Mouse (Mus musculus): ENCODE data around the gene Erp44. TPM values are rescaled to one million over a fixed set of nuclear protein-coding genes. Genes with fewer than 3 reads are reported as not detected.

The Erp44 gene
- total RNA-seq, 2 experiments from 2014 or later: 34.2 to 35.2 TPM

- DNase-seq (ENCODE audit: low spot score in 2 of 2): no peak
Observed at GRCm38 (mm10) chr4:48239046-48239445, 40.3 kb downstream of the Erp44 start.

GRCm38 (mm10) chr4:48236721-48237120, 42.6 kb downstream of the Erp44 start:
- no peak for DNase-seq (ENCODE audit: low spot score in 2 of 2)

- DNase-seq (ENCODE audit: low spot score in 2 of 2): no peak
Observed at GRCm38 (mm10) chr4:48226800-48227199, 52.6 kb downstream of the Erp44 start.

- DNase-seq (ENCODE audit: low spot score in 2 of 2): no peak
Observed at GRCm38 (mm10) chr4:48225604-48226003, 53.8 kb downstream of the Erp44 start.

GRCm38 (mm10) chr4:48225173-48225572, 54.2 kb downstream of the Erp44 start:
- DNase-seq (ENCODE audit: low spot score in 2 of 2): peak; percentile 66 to 76

GRCm38 (mm10) chr4:48203564-48203963, 75.8 kb downstream of the Erp44 start:
- DNase-seq (ENCODE audit: low spot score in 2 of 2): no peak

GRCm38 (mm10) chr4:48198447-48198846, 80.9 kb downstream of the Erp44 start:
- no peak for DNase-seq (ENCODE audit: low spot score in 2 of 2)

- no peak for DNase-seq (ENCODE audit: low spot score in 2 of 2)
Observed at GRCm38 (mm10) chr4:48197925-48198324, 81.4 kb downstream of the Erp44 start.

GRCm38 (mm10) chr4:48182115-48182806, 97.1 kb downstream of the Erp44 start:
- no peak for DNase-seq (ENCODE audit: low spot score in 2 of 2)

- no peak for DNase-seq (ENCODE audit: low spot score in 2 of 2)
Observed at GRCm38 (mm10) chr4:48181366-48181765, 98.0 kb downstream of the Erp44 start.

- DNase-seq (ENCODE audit: low spot score in 2 of 2): no peak
Observed at GRCm38 (mm10) chr4:48180922-48181321, 98.4 kb downstream of the Erp44 start.

GRCm38 (mm10) chr4:48175666-48176065, 103.7 kb downstream of the Erp44 start:
- DNase-seq (ENCODE audit: low spot score in 2 of 2): no peak

- DNase-seq (ENCODE audit: low spot score in 2 of 2): no peak
Observed at GRCm38 (mm10) chr4:48163851-48164250, 115.5 kb downstream of the Erp44 start.

GRCm38 (mm10) chr4:48160386-48160785, 119.0 kb downstream of the Erp44 start:
- no peak for DNase-seq (ENCODE audit: low spot score in 2 of 2)

- DNase-seq (ENCODE audit: low spot score in 2 of 2): no peak
Observed at GRCm38 (mm10) chr4:48155864-48156263, 123.5 kb downstream of the Erp44 start.

- no peak for DNase-seq (ENCODE audit: low spot score in 2 of 2)
Observed at GRCm38 (mm10) chr4:48153229-48153628, 126.1 kb downstream of the Erp44 start.

- DNase-seq (ENCODE audit: low spot score in 2 of 2): no peak
Observed at GRCm38 (mm10) chr4:48149492-48149891, 129.9 kb downstream of the Erp44 start.

Small RNA genes lying within 50 kb of the gene (microRNA-seq; reads per million reads assigned to microRNA genes)
- gene Mir1958: 0 reads per million in 2 experiments

Other genes with a start within 250 kb of the Erp44 start
- gene Nr4a3, start 234.4 kb downstream of the Erp44 start, total RNA-seq (2021): 100 to 1,000 TPM; 106 to 107 TPM
- gene Stx17, start 154.6 kb downstream of the Erp44 start, total RNA-seq (2021): 10 to 100 TPM; 29.7 to 32.4 TPM
- gene Invs, start 202 bp upstream of the Erp44 start, total RNA-seq (2021): 10 to 100 TPM; 10.6 to 11.6 TPM
- 10 to 100 TPM; 26.4 to 27.8 TPM for gene Tex10, start 193.9 kb upstream of the Erp44 start, total RNA-seq (2021)

Data from layer of hippocampus, postnatal 10 days (tissue).